Mouse (Mus musculus) Patski (cell line): ENCODE measurements around the gene Prl8a8. TPM values are rescaled to one million over a fixed set of nuclear protein-coding genes. Genes with fewer than 3 reads are reported as not detected.

Experiments used
- ATAC-seq: fragments of 100-300 bp; one replicate; pipeline ENCODE4 v1.8.0; 2021
- CTCF ChIA-PET: fragments of 350-600 bp; sonication (Branson Sonifier 250); formaldehyde crosslinking; loops from one replicate; lab custom pipeline; 2022; ENCODE audit warnings: inconsistent platforms; lab: Charles Lee
- POLR2A ChIA-PET: fragments of 350-600 bp; sonication (Branson Sonifier 250); formaldehyde crosslinking; loops from one replicate; lab custom pipeline; 2022; ENCODE audit warnings: antibody characterized with exemption, inconsistent platforms; lab: Charles Lee
- DNase-seq: peaks from one replicate; pipeline ENCODE4 v3.0.0-alpha.2; 2011; ENCODE audit warnings: low read depth, low spot score
- H3K27me3 ChIP-seq: fragments of 371-371 bp; one replicate; pipeline ENCODE4 v1.5.1; 2021
- CTCF ChIP-seq: fragments of 100-300 bp; IDR thresholded peaks from one replicate; pipeline ENCODE4 v1.5.1; 2021
- in situ Hi-C: fragments of 300-500 bp; cut with MboI; formaldehyde crosslinking; loops from 3 replicates; pipeline ENCODE4 v1.11.1; 2018; ENCODE audit warnings: low pct_unique_long_range_greater_than_20kb, mixed read lengths
- polyA plus RNA-seq: library from polyadenylated mRNA; unstranded; gene quantifications from one replicate; pipeline ENCODE4 v1.2.3, GENCODE M21; 2021

The Prl8a8 gene
- polyA plus RNA-seq = not detected

GRCm38 (mm10) chr13:27513117-27513516 lies at the start of gene Prl8a8:
Gene Prl8a8, minus strand, starts transcription at chr13:27513217.
- H3K27me3 ChIP-seq = no peaks in the 10 kb centered on the region
- ChIA-PET CTCF (no interaction called here), POLR2A (no interaction called here)
- in situ Hi-C loops = no loop called here
- no peak for TF ChIP-seq CTCF
- ATAC-seq (no peak), DNase-seq (no peak)

DNA sequence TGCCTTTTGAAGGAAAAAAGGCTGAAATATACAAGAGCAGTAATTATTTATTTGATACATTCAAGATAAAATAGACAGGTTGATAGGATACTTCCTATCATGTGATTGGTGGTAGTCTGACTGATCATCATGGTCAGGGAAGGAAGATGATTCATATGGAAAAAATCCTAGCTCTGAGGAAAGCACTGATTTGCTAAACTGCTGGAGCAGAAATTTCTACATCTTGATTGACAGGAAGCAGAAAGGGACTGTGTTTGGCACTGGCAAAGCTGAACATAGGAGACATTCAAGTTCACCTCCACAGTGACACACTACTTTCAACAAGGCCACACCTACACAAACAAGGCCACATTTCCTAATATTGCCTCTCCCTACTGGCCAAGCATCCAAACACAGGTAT lies 40.3 kb upstream of the Prl8a8 start:
- TF ChIP-seq CTCF = no peak
- no peak for ATAC-seq
- in situ Hi-C loops = no loop called here
- no peaks in the 10 kb centered on the region for H3K27me3 ChIP-seq
- ChIA-PET POLR2A (no interaction called here), CTCF (no interaction called here)
- DNase-seq = no peak

DNA sequence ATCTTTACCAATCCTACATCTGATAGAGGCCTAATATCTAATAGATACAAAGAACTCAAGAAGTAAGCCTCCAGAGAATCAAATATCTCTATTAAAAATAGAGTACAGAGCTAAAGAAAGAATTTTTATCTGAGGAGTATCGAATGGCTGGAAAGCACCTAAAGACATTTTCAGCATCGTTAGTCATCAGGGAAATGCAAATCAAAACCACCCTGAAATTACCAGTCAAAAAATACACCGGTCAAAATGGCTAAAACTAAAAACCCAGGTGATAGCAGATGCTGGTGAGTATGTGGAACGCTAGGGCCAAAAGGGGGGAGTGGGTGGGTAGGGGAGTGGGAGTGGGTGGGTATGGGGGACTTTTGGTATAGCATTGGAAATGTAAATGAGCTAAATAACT lies 10.1 kb upstream of the Prl8a8 start:
- TF ChIP-seq CTCF = no peak
- DNase-seq (no peak), ATAC-seq (no peak)
- ChIA-PET POLR2A (interaction anchor here (0.6 kb wide), 1 partner anchor 1311 kb away, joined by 3 read pairs; no protein-coding TSS in a partner anchor), CTCF (no interaction called here)
- in situ Hi-C loops = no loop called here
- H3K27me3 ChIP-seq = no peaks in the 10 kb centered on the region

DNA sequence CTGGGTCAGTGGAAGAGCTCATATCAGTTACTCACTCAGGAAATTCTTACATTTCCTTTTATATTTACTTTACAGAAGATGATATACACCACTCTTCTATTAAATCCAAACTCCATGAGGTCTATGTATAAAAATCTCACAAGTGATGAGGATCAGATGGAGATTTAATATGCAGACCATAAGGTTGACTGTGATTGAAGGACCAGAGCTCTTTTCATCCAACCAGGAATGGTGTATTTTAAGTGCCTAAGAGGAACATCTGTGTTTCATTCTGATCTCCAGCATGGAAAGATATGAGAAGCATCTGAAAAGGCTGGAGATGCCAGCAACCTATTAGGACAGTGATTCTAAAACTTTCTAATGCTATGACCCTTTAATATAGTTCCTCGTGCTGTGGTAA lies 5.4 kb downstream of the Prl8a8 start:
- no peak for ATAC-seq
- TF ChIP-seq CTCF = no peak
- CTCF ChIA-PET = no interaction called here
- in situ Hi-C loops = no loop called here
- DNase-seq = no peak
- POLR2A ChIA-PET = no interaction called here
- no peaks in the 10 kb centered on the region for H3K27me3 ChIP-seq

Other genes with a start within 250 kb of the Prl8a8 start
- not detected for gene Prl6a1, start 200.6 kb downstream of the Prl8a8 start, polyA plus RNA-seq
- gene Prl8a2, start 167.5 kb downstream of the Prl8a8 start, polyA plus RNA-seq = not detected
- not detected for gene Prl2b1, start 122.4 kb downstream of the Prl8a8 start, polyA plus RNA-seq
- not detected for gene Prl8a6, start 74.5 kb downstream of the Prl8a8 start, polyA plus RNA-seq
- gene Prl8a9, start 51.4 kb upstream of the Prl8a8 start, polyA plus RNA-seq = not detected
- gene Prl8a1, start 69.0 kb upstream of the Prl8a8 start, polyA plus RNA-seq = not detected
- gene Prl7b1, start 97.4 kb upstream of the Prl8a8 start, polyA plus RNA-seq = not detected
- gene Prl7a1, start 129.3 kb upstream of the Prl8a8 start, polyA plus RNA-seq = 0.31 TPM
- gene Prl7a2, start 154.8 kb upstream of the Prl8a8 start, polyA plus RNA-seq = 0.13 TPM
- not detected for gene Prl7d1, start 203.5 kb upstream of the Prl8a8 start, polyA plus RNA-seq